Mouse (Mus musculus) cerebellum, adult 2 months (tissue): ENCODE results near the gene Cpsf7. TPM values are rescaled to one million over a fixed set of nuclear protein-coding genes. Genes with fewer than 3 reads are reported as not detected.

Experiments
- DNase-seq, 2 experiments: peaks; one replicate each; pipeline ENCODE4 v3.0.0; 2021
- H3K27ac ChIP-seq: fragments of 200-500 bp; 2 replicates; pipeline ENCODE4 v1.5.1; 2012; ENCODE audit warnings: low read length, control low read depth, inconsistent platforms; ENCODE audit not compliant: insufficient read depth
- H3K27me3 ChIP-seq: fragments of 200-500 bp; 2 replicates; pipeline ENCODE4 v1.6.1; 2012; ENCODE audit warnings: inconsistent platforms, mild to moderate bottlenecking, low read length, moderate library complexity; ENCODE audit not compliant: control insufficient read depth, insufficient read depth
- H3K4me1 ChIP-seq: fragments of 200-500 bp; 2 replicates; pipeline ENCODE4 v1.6.1; 2011; ENCODE audit warnings: low read length; ENCODE audit not compliant: control insufficient read depth, insufficient read depth
- H3K4me3 ChIP-seq: fragments of 200-500 bp; replicated peaks from 2 replicates; pipeline ENCODE3; 2011; ENCODE audit warnings: mild to moderate bottlenecking, low read depth, low read length, control low read depth; ENCODE audit not compliant: insufficient read depth
- CTCF ChIP-seq: fragments of 200-500 bp; IDR thresholded peaks from 2 replicates; pipeline ENCODE4 v1.5.1; 2011; ENCODE audit warnings: low read depth, mild to moderate bottlenecking, control low read depth, low read length, moderate library complexity, borderline replicate concordance; ENCODE audit not compliant: insufficient read depth
- POLR2A ChIP-seq: fragments of 200-500 bp; IDR thresholded peaks from 2 replicates; pipeline ENCODE4 v1.6.1; 2011; ENCODE audit warnings: low read length, control low read depth, borderline replicate concordance; ENCODE audit not compliant: insufficient read depth
- WGBS: fragments of 180-500 bp; shearing (Covaris S2); methylation state at CpG from one replicate; pipeline ENCODE4 v1.1.7; 2018; 5-methylcytosine and 5-hydroxymethylcytosine counted together
- polyA plus RNA-seq: library from polyadenylated mRNA; depleted of rRNA; stranded (reverse); fragments of >200 nt; gene quantifications from 2 replicates; pipeline ENCODE4 v1.2.3, GENCODE M21; 2012

Cpsf7 gene
- polyA plus RNA-seq, 1 experiment: 91.9 TPM

- whole genome bisulfite sequencing: 64% methylated on average over 5 of the region's 5 CpGs
- H3K27ac ChIP-seq: no peak overlapping the region
- DNase-seq: no peak
These were observed 37.3 kb downstream of the Cpsf7 start for GRCm38 (mm10) chr19:10562351-10562750.

GRCm38 (mm10) chr19:10564278-10564677 lies 39.2 kb downstream of the Cpsf7 start:
- Histone ChIP-seq H3K4me1 (no peaks in the 10 kb centered on the region; the same call in 1 of the 2 replicates), H3K4me3 (no peak overlapping the region), H3K27ac (no peak overlapping the region), H3K27me3 (no peaks in the 10 kb centered on the region; the same call in 1 of the 2 replicates)
- TF ChIP-seq POLR2A (no peak), CTCF (no peak)
- no peak for DNase-seq
- WGBS: 80% methylated on average over 6 of the region's 6 CpGs

More at GRCm38 (mm10) chr19:10562351-10562750, 37.3 kb downstream of the Cpsf7 start:
- no peak overlapping the region for H3K4me3 ChIP-seq
- H3K27me3 ChIP-seq: no peaks in the 10 kb centered on the region; the same call in 1 of the 2 replicates
- TF ChIP-seq POLR2A: no peak
- TF ChIP-seq CTCF: no peak
- H3K4me1 ChIP-seq: no peaks in the 10 kb centered on the region; the same call in 1 of the 2 replicates

GRCm38 (mm10) chr19:10565217-10565616 lies 40.2 kb downstream of the Cpsf7 start:
- no peak for TF ChIP-seq POLR2A
- no peak for TF ChIP-seq CTCF
- H3K27ac ChIP-seq: no peak overlapping the region
- no peak overlapping the region for H3K4me3 ChIP-seq
- no peaks in the 10 kb centered on the region; the same call in 1 of the 2 replicates for H3K4me1 ChIP-seq
- no peaks in the 10 kb centered on the region; the same call in 1 of the 2 replicates for H3K27me3 ChIP-seq
- 74% methylated on average over 4 of the region's 4 CpGs for WGBS
- DNase-seq: no peak

GRCm38 (mm10) chr19:10569627-10570026 lies 44.6 kb downstream of the Cpsf7 start:
- Histone ChIP-seq H3K4me1 (no peaks in the 10 kb centered on the region), H3K27me3 (no peaks in the 10 kb centered on the region), H3K4me3 (no peak overlapping the region), H3K27ac (no peak overlapping the region)
- TF ChIP-seq CTCF: no peak
- TF ChIP-seq POLR2A: no peak
- DNase-seq: no peak
- WGBS: 96% methylated on average over 6 of the region's 6 CpGs

GRCm38 (mm10) chr19:10576690-10577561 lies 51.9 kb downstream of the Cpsf7 start, which contains the start of the genes Cyb561a3 and Tmem138:
Gene Cyb561a3 (plus strand): TSS chr19:10577172.
Gene Tmem138 (minus strand): TSS chr19:10577362.
- peak within 1 kb of the TSS; percentile 93 for H3K27ac ChIP-seq
- H3K4me3 ChIP-seq: peak within 1 kb of the TSS; percentile 98
- DNase-seq: peak; percentile 93 to 95
- WGBS: 1% methylated on average over 44 of the region's 44 CpGs
- no peaks in the 10 kb centered on the region for H3K27me3 ChIP-seq
- no peaks in the 10 kb centered on the region for H3K4me1 ChIP-seq
- TF ChIP-seq CTCF (peak; percentile 44; the same call in 1 of the 2 replicates), POLR2A (peak; percentile 48; the same call in 1 of the 2 replicates)

GRCm38 (mm10) chr19:10580102-10580501 lies 55.0 kb downstream of the Cpsf7 start:
- H3K4me3 ChIP-seq: no peak overlapping the region
- TF ChIP-seq POLR2A (no peak), CTCF (no peak)
- 81% methylated on average over 3 of the region's 3 CpGs for WGBS

GRCm38 (mm10) chr19:10580761-10581160 lies 55.7 kb downstream of the Cpsf7 start:
- Histone ChIP-seq H3K4me1 (no peaks in the 10 kb centered on the region), H3K27me3 (no peaks in the 10 kb centered on the region), H3K27ac (no peak overlapping the region), H3K4me3 (no peak overlapping the region)
- TF ChIP-seq CTCF (no peak), POLR2A (no peak)
- DNase-seq: no peak
- WGBS: 76% methylated on average over 3 of the region's 3 CpGs

More at GRCm38 (mm10) chr19:10580102-10580501, 55.0 kb downstream of the Cpsf7 start:
- H3K27ac ChIP-seq: no peak overlapping the region
- DNase-seq: no peak
- no peaks in the 10 kb centered on the region for H3K4me1 ChIP-seq
- no peaks in the 10 kb centered on the region for H3K27me3 ChIP-seq
